Mouse (Mus musculus): ENCODE measurements at regions not wholly inside any gene's neighbourhood (a gene's known extent, or its start where the extent isn't known, plus 50 kb on each side); places are given as distances from the start of the nearest gene placed in this dataset.
A peak's percentile ranks its signal among the peaks of the same experiment; 100 is the strongest.

DNA sequence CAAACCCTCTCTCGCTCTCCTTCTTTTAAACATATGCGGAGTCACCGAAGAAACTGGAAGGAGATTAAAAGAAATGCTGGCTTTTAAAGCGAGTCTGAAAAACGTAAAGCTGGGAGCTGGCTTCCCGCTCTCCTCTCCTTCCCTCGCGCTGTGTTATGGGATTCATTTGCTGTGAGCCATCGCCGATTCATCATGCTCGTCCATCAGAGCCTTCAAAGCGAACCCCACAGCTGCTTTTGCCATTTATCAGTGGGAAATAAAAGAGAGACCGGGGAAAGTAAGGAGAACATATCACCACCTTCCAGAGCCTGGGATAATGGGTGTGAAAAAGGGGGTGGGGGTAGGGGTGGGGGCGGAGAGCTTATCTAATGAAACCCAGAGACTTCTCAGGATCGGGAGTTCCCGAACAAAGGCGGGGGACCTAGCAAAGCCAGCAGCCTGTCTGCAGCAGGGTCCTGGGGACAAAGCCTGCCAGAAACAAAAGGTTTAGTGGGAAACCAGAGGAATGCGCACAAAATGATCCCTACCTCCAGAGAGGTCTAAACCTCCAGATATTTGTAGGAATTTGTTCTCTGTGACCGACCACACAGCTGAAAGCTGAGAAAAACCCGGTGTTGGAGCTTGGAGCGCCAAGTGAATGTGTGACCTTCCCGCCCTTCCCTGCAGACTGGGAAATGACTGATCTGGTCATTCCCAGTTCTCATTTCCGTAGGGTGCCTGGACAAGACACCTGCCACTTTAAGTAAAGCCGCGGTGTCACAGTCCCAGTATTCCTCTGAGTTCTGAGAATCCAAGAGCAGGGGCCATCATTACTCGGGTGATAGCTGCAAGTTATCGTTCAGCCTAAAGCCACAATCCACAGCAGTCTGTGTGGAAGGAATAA is 73.9 kb upstream of the Lrig1 start:
- H3K4me3 ChIP-seq (ENCODE audit: low read depth, low read length) = peak overlapping the region; percentile 14; the same call in 1 of the 2 replicates
- TF ChIP-seq EP300 (IDR thresholded peaks at IDR 0.05) = no peak
- no peak for TF ChIP-seq CTCF (IDR thresholded peaks at IDR 0.05)
- H3K27ac ChIP-seq (ENCODE audit: low read length) = no peak overlapping the region

DNA sequence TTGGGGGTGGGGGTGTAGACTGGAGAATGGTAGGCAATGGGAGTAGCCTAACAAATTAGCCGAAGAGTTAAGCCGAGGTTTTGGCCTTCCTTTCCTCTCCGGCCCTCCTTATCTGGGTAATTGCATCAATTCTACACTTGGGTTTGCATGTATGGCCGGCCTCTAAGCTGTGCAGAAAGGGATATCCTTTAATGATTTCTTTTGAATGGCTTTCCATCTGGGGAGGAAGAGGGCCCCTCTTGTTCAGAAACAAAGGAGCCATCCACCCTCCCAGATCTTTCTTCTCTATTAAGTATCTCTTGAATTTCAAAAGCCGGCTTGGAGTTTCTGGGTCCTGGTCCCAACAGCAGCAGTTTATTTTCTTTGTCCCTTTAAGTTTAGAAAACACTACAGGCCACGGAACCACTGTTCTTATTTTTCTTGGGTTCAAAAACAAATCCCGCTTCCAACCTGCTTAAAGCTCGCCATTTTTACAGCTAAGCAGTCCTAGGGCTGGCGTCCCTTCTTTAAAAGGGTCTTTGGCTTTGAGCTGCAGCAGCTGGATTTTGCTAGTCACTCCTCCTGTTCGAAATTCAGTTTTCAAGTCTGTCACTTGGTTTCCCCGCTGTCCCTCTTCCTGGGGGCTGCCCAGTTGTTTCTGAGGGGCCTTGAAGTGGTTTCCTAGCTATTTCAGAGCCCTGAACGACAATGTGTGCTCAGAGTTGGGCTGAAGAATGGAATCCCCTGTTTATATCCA is 73.1 kb upstream of the Lrig1 start:
- ATAC-seq (no peak), DNase-seq (ENCODE audit: low spot score) (no peak)
- no peaks in the 10 kb centered on the region for H3K4me1 ChIP-seq (ENCODE audit: insufficient read depth, low read depth, low read length)
- H3K4me2 ChIP-seq (replicated peaks; ENCODE audit: low read depth, low read length) = peak overlapping the region; percentile 48
- H3K4me3 ChIP-seq (ENCODE audit: low read depth, low read length) = peak overlapping the region; percentile 14; the same call in 1 of the 2 replicates
- no peak overlapping the region for H3K27ac ChIP-seq (ENCODE audit: low read length)
- H3K9me3 ChIP-seq (ENCODE audit: low read length) = no peaks in the 10 kb centered on the region
- H3K27me3 ChIP-seq (replicated peaks; ENCODE audit: insufficient read depth, low read length) = no peaks in the 10 kb centered on the region
- TF ChIP-seq EP300 (IDR thresholded peaks at IDR 0.05) (no peak), CTCF (IDR thresholded peaks at IDR 0.05) (no peak)
- WGBS = 33% methylated on average over 12 of the region's 12 CpGs
- H3K9ac ChIP-seq (replicated peaks; ENCODE audit: low read depth) = no peak overlapping the region
- H3K36me3 ChIP-seq (ENCODE audit: insufficient read depth, low read length) = no peaks in the 10 kb centered on the region

More for the DNA sequence above, 73.9 kb upstream of the Lrig1 start:
- ATAC-seq = no peak
- Histone ChIP-seq H3K27me3 (replicated peaks; ENCODE audit: insufficient read depth, low read length) (no peaks in the 10 kb centered on the region), H3K9me3 (ENCODE audit: low read length) (no peaks in the 10 kb centered on the region), H3K9ac (replicated peaks; ENCODE audit: low read depth) (no peak overlapping the region), H3K4me1 (ENCODE audit: insufficient read depth, low read depth, low read length) (no peaks in the 10 kb centered on the region), H3K36me3 (ENCODE audit: insufficient read depth, low read length) (no peaks in the 10 kb centered on the region), H3K4me2 (replicated peaks; ENCODE audit: low read depth, low read length) (peak overlapping the region; percentile 48)
- DNase-seq (ENCODE audit: low spot score) = no peak
- 6% methylated on average over 27 of the region's 27 CpGs for WGBS

DNA sequence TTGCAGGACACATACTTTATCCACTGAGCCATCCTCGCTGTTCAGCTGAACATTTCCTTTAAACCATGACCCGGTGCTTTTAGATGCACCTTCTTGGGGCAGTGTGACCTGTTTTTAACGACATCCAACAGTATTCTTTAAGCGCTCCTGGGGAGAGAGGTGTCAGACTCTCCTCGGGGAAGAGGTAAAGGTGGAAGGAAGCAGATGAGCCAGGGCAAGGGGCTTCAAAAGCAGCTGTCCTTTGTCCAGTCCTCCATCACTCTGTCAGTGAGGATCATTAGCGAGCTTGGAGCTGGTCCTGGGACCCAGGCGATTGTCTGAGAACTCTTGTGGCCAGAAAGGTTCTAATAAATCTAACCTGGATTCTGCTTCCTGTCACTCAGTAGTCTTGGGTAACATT is 72.4 kb upstream of the Lrig1 start:
- no peak for TF ChIP-seq EP300 (IDR thresholded peaks at IDR 0.05)
- no peak for TF ChIP-seq CTCF (IDR thresholded peaks at IDR 0.05)
- no peak overlapping the region for H3K9ac ChIP-seq (replicated peaks; ENCODE audit: low read depth)
- no peaks in the 10 kb centered on the region for H3K4me1 ChIP-seq (ENCODE audit: insufficient read depth, low read depth, low read length)
- no peak overlapping the region for H3K27ac ChIP-seq (ENCODE audit: low read length)
- ATAC-seq (no peak), DNase-seq (ENCODE audit: low spot score) (no peak)
- 61% methylated on average over 7 of the region's 7 CpGs for WGBS
- H3K36me3 ChIP-seq (ENCODE audit: insufficient read depth, low read length) = no peaks in the 10 kb centered on the region
- H3K9me3 ChIP-seq (ENCODE audit: low read length) = no peaks in the 10 kb centered on the region
- no peak overlapping the region for H3K4me3 ChIP-seq (ENCODE audit: low read depth, low read length)
- H3K4me2 ChIP-seq (replicated peaks; ENCODE audit: low read depth, low read length) = no peak overlapping the region
- no peaks in the 10 kb centered on the region for H3K27me3 ChIP-seq (replicated peaks; ENCODE audit: insufficient read depth, low read length)

DNA sequence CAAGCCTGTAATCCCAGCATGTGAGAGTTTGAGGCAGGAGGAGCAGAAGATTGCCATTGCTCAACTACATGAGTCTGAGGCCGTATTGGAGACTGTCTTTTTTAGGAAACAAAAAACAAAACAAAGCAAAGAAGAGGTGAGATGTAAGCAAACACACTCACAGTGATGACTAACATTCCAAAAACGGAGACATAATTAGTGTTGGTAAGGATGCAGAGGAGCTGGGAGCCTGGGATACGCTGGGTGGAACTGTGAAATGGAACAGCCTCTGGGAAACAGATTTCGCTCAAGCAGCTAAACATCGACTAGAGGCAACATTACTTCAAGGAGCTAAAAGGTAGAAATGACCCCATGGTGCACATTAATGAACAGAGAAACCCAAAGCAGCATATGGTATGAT is 68.3 kb upstream of the Lrig1 start:
- no peak for ATAC-seq
- H3K4me1 ChIP-seq (ENCODE audit: insufficient read depth, low read depth, low read length) = no peaks in the 10 kb centered on the region
- no peak overlapping the region for H3K4me3 ChIP-seq (ENCODE audit: low read depth, low read length)
- DNase-seq (ENCODE audit: low spot score) = no peak
- H3K27ac ChIP-seq (ENCODE audit: low read length) = no peak overlapping the region
- H3K9me3 ChIP-seq (ENCODE audit: low read length) = no peaks in the 10 kb centered on the region
- H3K9ac ChIP-seq (replicated peaks; ENCODE audit: low read depth) = no peak overlapping the region
- WGBS = 72% methylated on average over 5 of the region's 5 CpGs
- H3K36me3 ChIP-seq (ENCODE audit: insufficient read depth, low read length) = no peaks in the 10 kb centered on the region
- TF ChIP-seq CTCF (IDR thresholded peaks at IDR 0.05) (no peak), EP300 (IDR thresholded peaks at IDR 0.05) (no peak)
- no peak overlapping the region for H3K4me2 ChIP-seq (replicated peaks; ENCODE audit: low read depth, low read length)
- no peaks in the 10 kb centered on the region for H3K27me3 ChIP-seq (replicated peaks; ENCODE audit: insufficient read depth, low read length)

DNA sequence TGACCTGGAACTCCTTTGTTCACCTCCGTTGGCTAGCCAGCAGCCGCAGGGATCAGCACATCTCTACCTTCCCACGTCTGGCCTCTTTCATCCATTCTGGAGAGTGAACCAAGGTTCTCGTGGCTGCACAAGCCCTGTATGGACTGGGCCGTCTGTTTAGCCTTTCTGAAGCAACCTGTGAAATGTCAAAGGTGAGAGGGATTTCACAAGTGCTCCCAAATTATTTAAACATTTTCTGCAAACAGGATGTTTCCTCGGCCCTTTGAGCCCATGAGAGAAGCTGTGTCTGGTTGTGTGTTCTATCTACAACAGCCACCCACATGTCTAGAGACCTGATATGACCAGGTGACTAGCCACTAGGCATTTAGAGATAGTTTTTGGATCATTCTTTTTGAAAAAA is 65.8 kb upstream of the Lrig1 start:
- Histone ChIP-seq H3K4me2 (replicated peaks; ENCODE audit: low read depth, low read length) (no peak overlapping the region), H3K9ac (replicated peaks; ENCODE audit: low read depth) (no peak overlapping the region), H3K27me3 (replicated peaks; ENCODE audit: insufficient read depth, low read length) (no peaks in the 10 kb centered on the region), H3K4me3 (ENCODE audit: low read depth, low read length) (no peak overlapping the region), H3K9me3 (ENCODE audit: low read length) (no peaks in the 10 kb centered on the region), H3K4me1 (ENCODE audit: insufficient read depth, low read depth, low read length) (no peaks in the 10 kb centered on the region; the same call in 1 of the 2 replicates), H3K27ac (ENCODE audit: low read length) (no peak overlapping the region), H3K36me3 (ENCODE audit: insufficient read depth, low read length) (no peaks in the 10 kb centered on the region)
- WGBS = 65% methylated on average over 6 of the region's 6 CpGs
- no peak for DNase-seq (ENCODE audit: low spot score)
- no peak for ATAC-seq
- TF ChIP-seq EP300 (IDR thresholded peaks at IDR 0.05) (no peak), CTCF (IDR thresholded peaks at IDR 0.05) (no peak)

DNA sequence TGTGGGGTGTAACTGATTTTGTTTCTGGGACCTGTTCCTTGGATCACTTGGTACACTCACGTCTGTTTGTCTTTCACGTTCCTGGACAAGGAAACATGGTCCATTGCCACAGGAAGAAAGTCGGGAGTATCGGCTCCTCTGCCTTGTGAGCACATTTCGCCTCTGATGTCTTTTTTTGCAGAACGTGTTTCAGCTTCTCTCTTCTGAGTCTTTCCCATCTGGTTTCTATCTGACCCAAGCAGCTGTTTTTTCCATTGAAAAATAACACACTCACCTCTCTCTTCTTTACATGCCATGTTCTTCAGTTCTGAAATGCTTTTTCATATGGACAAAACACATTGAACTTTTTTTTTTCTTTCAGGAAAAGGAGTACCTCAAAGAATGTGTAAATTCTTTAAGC is 61.4 kb upstream of the Lrig1 start:
- ATAC-seq = no peak
- DNase-seq (ENCODE audit: low spot score) = no peak

More for the DNA sequence above, 61.4 kb upstream of the Lrig1 start:
- Histone ChIP-seq H3K27ac (ENCODE audit: low read length) (no peak overlapping the region), H3K9ac (replicated peaks; ENCODE audit: low read depth) (no peak overlapping the region), H3K36me3 (ENCODE audit: insufficient read depth, low read length) (no peaks in the 10 kb centered on the region), H3K4me1 (ENCODE audit: insufficient read depth, low read depth, low read length) (no peaks in the 10 kb centered on the region; the same call in 1 of the 2 replicates), H3K4me3 (ENCODE audit: low read depth, low read length) (no peak overlapping the region), H3K4me2 (replicated peaks; ENCODE audit: low read depth, low read length) (no peak overlapping the region), H3K27me3 (replicated peaks; ENCODE audit: insufficient read depth, low read length) (no peaks in the 10 kb centered on the region), H3K9me3 (ENCODE audit: low read length) (no peaks in the 10 kb centered on the region)
- 42% methylated on average over 6 of the region's 6 CpGs for WGBS
- TF ChIP-seq EP300 (IDR thresholded peaks at IDR 0.05) (no peak), CTCF (IDR thresholded peaks at IDR 0.05) (no peak)
